Mouse (Mus musculus): ENCODE data around the gene Mccc1. TPM values are rescaled to one million over a fixed set of nuclear protein-coding genes. Genes with fewer than 3 reads are reported as not detected.

The Mccc1 gene
- polyA plus RNA-seq, 1 experiment = 4.8 TPM

- Histone ChIP-seq H3K4me3 (ENCODE audit: extremely low read depth, insufficient read depth, insufficient read length) (no peak overlapping the region), H3K4me1 (ENCODE audit: control insufficient read depth, insufficient read depth, insufficient read length) (no peaks in the 10 kb centered on the region), H3K36me3 (ENCODE audit: control insufficient read depth, insufficient read depth, low read length) (no peaks in the 10 kb centered on the region), H3K27ac (ENCODE audit: insufficient read depth, low read length) (no peak overlapping the region), H3K27me3 (ENCODE audit: control insufficient read depth, insufficient read depth, low read length) (no peaks in the 10 kb centered on the region)
- no peak for DNase-seq (ENCODE audit: low read depth in 1 of 2, low spot score in 2 of 2)
- no peak for TF ChIP-seq POLR2A (IDR thresholded peaks at IDR 0.05; ENCODE audit: low read depth, low read length)
- no peak for TF ChIP-seq CTCF (IDR thresholded peaks at IDR 0.05; ENCODE audit: extremely low read depth, insufficient read depth, insufficient read length, insufficient replicate concordance)
- 95% methylated on average over 6 of the region's 6 CpGs for WGBS
Observed at GRCm38 (mm10) chr3:35953816-35954215, 46.7 kb downstream of the Mccc1 start.

- no peaks in the 10 kb centered on the region for H3K27me3 ChIP-seq (ENCODE audit: control insufficient read depth, insufficient read depth, low read length)
- H3K4me1 ChIP-seq (ENCODE audit: control insufficient read depth, insufficient read depth, insufficient read length) = no peaks in the 10 kb centered on the region
- no peak overlapping the region for H3K4me3 ChIP-seq (ENCODE audit: extremely low read depth, insufficient read depth, insufficient read length)
- H3K27ac ChIP-seq (ENCODE audit: insufficient read depth, low read length) = no peak overlapping the region
- no peak for DNase-seq (ENCODE audit: low read depth in 1 of 2, low spot score in 2 of 2)
- 63% methylated on average over 1 of the region's 1 CpGs for WGBS
- no peaks in the 10 kb centered on the region for H3K36me3 ChIP-seq (ENCODE audit: control insufficient read depth, insufficient read depth, low read length)
- TF ChIP-seq POLR2A (IDR thresholded peaks at IDR 0.05; ENCODE audit: low read depth, low read length) (no peak), CTCF (IDR thresholded peaks at IDR 0.05; ENCODE audit: extremely low read depth, insufficient read depth, insufficient read length, insufficient replicate concordance) (no peak)
Observed at GRCm38 (mm10) chr3:35953184-35953583, 47.3 kb downstream of the Mccc1 start.

- H3K27me3 ChIP-seq (ENCODE audit: control insufficient read depth, insufficient read depth, low read length) = no peaks in the 10 kb centered on the region
- H3K27ac ChIP-seq (ENCODE audit: insufficient read depth, low read length) = no peak overlapping the region
- no peaks in the 10 kb centered on the region for H3K4me1 ChIP-seq (ENCODE audit: control insufficient read depth, insufficient read depth, insufficient read length)
- no peak overlapping the region for H3K4me3 ChIP-seq (ENCODE audit: extremely low read depth, insufficient read depth, insufficient read length)
- 67% methylated on average over 7 of the region's 7 CpGs for WGBS
- no peak for TF ChIP-seq CTCF (IDR thresholded peaks at IDR 0.05; ENCODE audit: extremely low read depth, insufficient read depth, insufficient read length, insufficient replicate concordance)
- TF ChIP-seq POLR2A (IDR thresholded peaks at IDR 0.05; ENCODE audit: low read depth, low read length) = no peak
- no peaks in the 10 kb centered on the region for H3K36me3 ChIP-seq (ENCODE audit: control insufficient read depth, insufficient read depth, low read length)
- DNase-seq (ENCODE audit: low read depth in 1 of 2, low spot score in 2 of 2) = no peak
Observed at GRCm38 (mm10) chr3:35948197-35948596, 52.3 kb downstream of the Mccc1 start.

GRCm38 (mm10) chr3:35940520-35941135, 59.9 kb downstream of the Mccc1 start:
- WGBS = 86% methylated on average over 4 of the region's 4 CpGs
- H3K4me3 ChIP-seq (ENCODE audit: extremely low read depth, insufficient read depth, insufficient read length) = no peak overlapping the region
- H3K27me3 ChIP-seq (ENCODE audit: control insufficient read depth, insufficient read depth, low read length) = no peaks in the 10 kb centered on the region
- no peaks in the 10 kb centered on the region; the same call in 1 of the 2 replicates for H3K36me3 ChIP-seq (ENCODE audit: control insufficient read depth, insufficient read depth, low read length)
- no peak overlapping the region for H3K27ac ChIP-seq (ENCODE audit: insufficient read depth, low read length)
- DNase-seq (ENCODE audit: low read depth in 1 of 2, low spot score in 2 of 2) = no peak
- H3K4me1 ChIP-seq (ENCODE audit: control insufficient read depth, insufficient read depth, insufficient read length) = no peaks in the 10 kb centered on the region
- TF ChIP-seq CTCF (IDR thresholded peaks at IDR 0.05; ENCODE audit: extremely low read depth, insufficient read depth, insufficient read length, insufficient replicate concordance) (no peak), POLR2A (IDR thresholded peaks at IDR 0.05; ENCODE audit: low read depth, low read length) (no peak)

GRCm38 (mm10) chr3:35940047-35940446, 60.4 kb downstream of the Mccc1 start:
- no peak for DNase-seq (ENCODE audit: low read depth in 1 of 2, low spot score in 2 of 2)
- Histone ChIP-seq H3K27ac (ENCODE audit: insufficient read depth, low read length) (no peak overlapping the region), H3K4me1 (ENCODE audit: control insufficient read depth, insufficient read depth, insufficient read length) (no peaks in the 10 kb centered on the region), H3K27me3 (ENCODE audit: control insufficient read depth, insufficient read depth, low read length) (no peaks in the 10 kb centered on the region), H3K36me3 (ENCODE audit: control insufficient read depth, insufficient read depth, low read length) (no peaks in the 10 kb centered on the region; the same call in 1 of the 2 replicates), H3K4me3 (ENCODE audit: extremely low read depth, insufficient read depth, insufficient read length) (no peak overlapping the region)
- WGBS = 52% methylated on average over 2 of the region's 2 CpGs
- no peak for TF ChIP-seq POLR2A (IDR thresholded peaks at IDR 0.05; ENCODE audit: low read depth, low read length)
- TF ChIP-seq CTCF (IDR thresholded peaks at IDR 0.05; ENCODE audit: extremely low read depth, insufficient read depth, insufficient read length, insufficient replicate concordance) = no peak

- no peaks in the 10 kb centered on the region for H3K27me3 ChIP-seq (ENCODE audit: control insufficient read depth, insufficient read depth, low read length)
- H3K36me3 ChIP-seq (ENCODE audit: control insufficient read depth, insufficient read depth, low read length) = no peaks in the 10 kb centered on the region; the same call in 1 of the 2 replicates
- no peaks in the 10 kb centered on the region; the same call in 1 of the 2 replicates for H3K4me1 ChIP-seq (ENCODE audit: control insufficient read depth, insufficient read depth, insufficient read length)
- 98% methylated on average over 6 of the region's 6 CpGs for WGBS
- H3K27ac ChIP-seq (ENCODE audit: insufficient read depth, low read length) = no peak within 1 kb of the TSS
- TF ChIP-seq POLR2A (IDR thresholded peaks at IDR 0.05; ENCODE audit: low read depth, low read length) (no peak), CTCF (IDR thresholded peaks at IDR 0.05; ENCODE audit: extremely low read depth, insufficient read depth, insufficient read length, insufficient replicate concordance) (no peak)
- H3K4me3 ChIP-seq (ENCODE audit: extremely low read depth, insufficient read depth, insufficient read length) = no peak within 1 kb of the TSS
- DNase-seq (ENCODE audit: low read depth in 1 of 2, low spot score in 2 of 2) = no peak
Observed at GRCm38 (mm10) chr3:35937345-35937744, 63.1 kb downstream of the Mccc1 start, which contains the start of gene Dcun1d1. Dcun1d1 (minus strand) TSS chr3:35937445.

GRCm38 (mm10) chr3:35933405-35933777, 67.1 kb downstream of the Mccc1 start:
- WGBS = under 1% methylated on average over 14 of the region's 14 CpGs
- TF ChIP-seq POLR2A (IDR thresholded peaks at IDR 0.05; ENCODE audit: low read depth, low read length) (no peak), CTCF (IDR thresholded peaks at IDR 0.05; ENCODE audit: extremely low read depth, insufficient read depth, insufficient read length, insufficient replicate concordance) (no peak)
- Histone ChIP-seq H3K4me3 (ENCODE audit: extremely low read depth, insufficient read depth, insufficient read length) (peak overlapping the region; percentile 81), H3K27me3 (ENCODE audit: control insufficient read depth, insufficient read depth, low read length) (no peaks in the 10 kb centered on the region), H3K4me1 (ENCODE audit: control insufficient read depth, insufficient read depth, insufficient read length) (peaks cover 6% of the 10 kb centered on the region; the same call in 1 of the 2 replicates), H3K36me3 (ENCODE audit: control insufficient read depth, insufficient read depth, low read length) (no peaks in the 10 kb centered on the region; the same call in 1 of the 2 replicates), H3K27ac (ENCODE audit: insufficient read depth, low read length) (peak overlapping the region; percentile 94)
- peak in 1 of 2 experiments; percentile 17 for DNase-seq (ENCODE audit: low read depth in 1 of 2, low spot score in 2 of 2)

Measured in spleen, adult 2 months (tissue).